Mouse (Mus musculus) embryonic stem cell, embryonic (primary cell): ENCODE measurements around the gene Psmc5.

Experiments used
- CTCF ChIA-PET, 4 experiments: fragments of 300-600 bp in 2 of 4; fragments of 350-600 bp in 2 of 4; sonication (Branson Sonifier 250); formaldehyde crosslinking; loops; one replicate each; lab custom pipeline; 2022; ENCODE audit warnings: inconsistent platforms in 2 of 4; lab: Charles Lee
- POLR2A ChIA-PET, 4 experiments: fragments of 300-600 bp in 2 of 4; fragments of 350-600 bp in 2 of 4; sonication (Branson Sonifier 250); formaldehyde crosslinking; loops; one replicate each; lab custom pipeline; 2022; ENCODE audit warnings: antibody characterized with exemption in 4 of 4, inconsistent platforms in 1 of 4; lab: Charles Lee

The Psmc5 gene

GRCm38 (mm10) chr11:106308162-106308561 lies 52.2 kb downstream of the Psmc5 start:
- POLR2A ChIA-PET, result interaction anchor here in 3 of 4 experiments (0.6 to 3.1 kb wide), 13 partner anchors 10 to 193 kb away, joined by 3 to 13 read pairs (median 4); partner anchors contain the start of gene Smarcd2 (in 1 of the 3)
- CTCF ChIA-PET, result interaction anchor here (0.6 to 2.2 kb wide), 7 partner anchors 11 to 184 kb away, joined by 3 to 8 read pairs (median 4); partner anchors contain the start of genes Prr29 (in 1 of the 4) and Tcam1 (in 1 of the 4)

- POLR2A ChIA-PET, result interaction anchor here in 2 of 4 experiments (1.3 to 2.6 kb wide), 2 partner anchors 9 to 191 kb away, joined by 3 to 12 read pairs; no protein-coding TSS in a partner anchor
Measured at GRCm38 (mm10) chr11:106310123-106310522, 54.2 kb downstream of the Psmc5 start.

More at GRCm38 (mm10) chr11:106310123-106310522, 54.2 kb downstream of the Psmc5 start:
- CTCF ChIA-PET, result no interaction called here
